ENCODE assay signal across 26 mouse cellular contexts in the genomic region with DNA sequence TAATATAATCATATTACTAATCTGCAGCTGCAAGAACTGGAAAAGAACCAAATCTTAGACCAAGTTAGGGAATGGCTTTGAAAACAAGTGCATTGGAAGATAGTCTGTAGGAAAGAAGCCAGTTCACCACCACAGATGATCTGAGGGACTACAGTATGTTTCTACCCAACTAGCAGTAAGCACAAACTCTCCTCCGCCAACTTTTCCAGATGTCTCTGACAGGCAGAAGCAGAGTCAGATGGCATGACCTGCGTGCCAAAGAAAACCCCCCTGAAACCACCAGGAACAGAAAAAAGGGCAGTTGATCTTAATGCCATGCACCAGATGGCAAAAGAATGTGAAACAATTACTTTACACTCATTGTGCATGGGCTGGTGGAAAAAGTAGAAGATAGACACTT.
A peak's percentile ranks its signal among the peaks of the same experiment; 100 is the strongest.
DNase-seq lines count a peak whose midpoint lies in the region; TF ChIP-seq lines count a peak whose summit lies in the region.
"Had no signal": no experiment of that assay in that cellular context is flagged by ENCODE, and none has a peak within 500 bp of the region (broad histone marks: within the 10 kb centered on the region; RNA-seq: fewer than 3 reads in every experiment).

No protein-coding gene starts in this region.

- TF ChIP-seq CTCF in layer of hippocampus, adult 2 months (conservative IDR thresholded peaks at IDR 0.05), result no peak
- TF ChIP-seq CTCF in brain, embryonic 14.5 days (IDR thresholded peaks at IDR 0.05; ENCODE audit: borderline replicate concordance, extremely low read depth, insufficient read depth, insufficient read length), result no peak

- no peak overlapping the region for H3K27ac ChIP-seq in layer of hippocampus, adult 2 months
- H3K27ac ChIP-seq: hindbrain, embryonic 12.5 days; hindbrain, postnatal 0 days; intestine, embryonic 15.5 days; kidney, postnatal 0 days; left cerebral cortex, adult 2 months; limb, embryonic 13.5 days; lung, embryonic 15.5 days; midbrain, embryonic 13.5 days had no signal

- no peak for TF ChIP-seq POLR2A in brain, embryonic 14.5 days (IDR thresholded peaks at IDR 0.05; ENCODE audit: borderline replicate concordance, extremely low read depth, insufficient read depth, insufficient read length, poor library complexity, severe bottlenecking)

- H3K4me3 ChIP-seq in layer of hippocampus, adult 2 months, result no peak overlapping the region
- H3K4me3 ChIP-seq: erythroblast, embryonic 14.5 days; hindbrain, embryonic 12.5 days; intestine, embryonic 15.5 days; left cerebral cortex, adult 2 months; limb, embryonic 13.5 days; lung, embryonic 15.5 days; megakaryocyte, embryonic 14.5 days; midbrain, embryonic 13.5 days had no signal

- DNase-seq in cerebellum, postnatal 10 days, result peak; percentile 24 to 47
- no peak for DNase-seq in cerebellum, adult 8-10 months
- peak; percentile 7 to 18 for DNase-seq in layer of hippocampus, adult 2 months (ENCODE audit: low spot score in 2 of 2)
- no peak for DNase-seq in layer of hippocampus, adult 11-12 months (ENCODE audit: low spot score)
- peak; percentile 38 for DNase-seq in brain, embryonic 14.5 days (ENCODE audit: low read depth)
- peak; percentile 35 to 37 for DNase-seq in layer of hippocampus, postnatal 10 days (ENCODE audit: low spot score in 2 of 2)
- no peak for DNase-seq in frontal cortex, postnatal 36 days (ENCODE audit: low spot score in 2 of 2)
- no peak for DNase-seq in lung, postnatal 4 days
- DNase-seq: adrenal gland, postnatal 25 days; cerebellum, adult 9-11 months; gastrocnemius, postnatal 25 days; heart, adult 18-20 months; heart, postnatal 36 days; kidney, adult 8-10 months; lung, postnatal 36 days; thymus, postnatal 14 days had no signal

Comparison
In these comparisons a context has a peak if more than half of its experiments do, and no peak if none do; other contexts are left out.
1. DNase-seq: peak in cerebellum, postnatal 10 days (2 of 2), layer of hippocampus, adult 2 months (2 of 2), brain, embryonic 14.5 days (single experiment) and layer of hippocampus, postnatal 10 days (2 of 2); none in cerebellum, adult 8-10 months (single experiment), layer of hippocampus, adult 11-12 months (single experiment), frontal cortex, postnatal 36 days (0 of 2) and lung, postnatal 4 days (0 of 2).